Mouse (Mus musculus): ENCODE data around the gene Rag1.

DNA sequence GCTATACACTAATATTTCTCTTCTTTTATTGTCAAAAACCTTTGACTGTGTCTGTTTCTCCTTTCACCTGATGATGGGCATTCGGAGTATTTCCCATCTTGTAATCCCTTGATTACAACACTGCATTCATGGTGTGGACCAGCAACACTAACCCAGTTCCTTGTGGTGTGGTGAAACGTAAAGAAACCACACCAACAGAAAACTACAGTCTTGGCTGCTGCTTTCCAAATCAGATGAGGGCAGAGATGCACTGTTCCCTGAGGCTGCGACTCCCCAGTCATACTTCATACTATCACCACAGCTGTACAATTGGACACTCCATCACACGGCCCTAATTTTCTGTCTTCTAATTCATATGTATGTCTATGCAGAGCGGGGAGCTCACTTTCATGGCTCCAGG is 54.6 kb downstream of the Rag1 start:
- TF ChIP-seq CTCF (IDR thresholded peaks at IDR 0.05; ENCODE audit: control insufficient read depth, insufficient read depth, low read length) (no peak), POLR2A (IDR thresholded peaks at IDR 0.05; ENCODE audit: borderline replicate concordance, control insufficient read depth, low read depth, low read length) (no peak)
